Mouse (Mus musculus): ENCODE measurements around the gene Map2k5. TPM values are rescaled to one million over a fixed set of nuclear protein-coding genes. Genes with fewer than 3 reads are reported as not detected.

Map2k5 gene
- polyA plus RNA-seq, 1 experiment from 2014 or later: 30.5 TPM

Other genes starting within 250 kb of the Map2k5 start
- 0.04 TPM in 1 of 2 replicates, not detected in the other for gene Skor1, start 228.9 kb downstream of the Map2k5 start, polyA plus RNA-seq (2015; fragmentation: Nextera tagmentation; extraction: Ambion mirVana)
- 30.5 and 33.3 TPM in 2 replicates for gene 2300009A05Rik, start 21.3 kb upstream of the Map2k5 start, polyA plus RNA-seq (2015; fragmentation: Nextera tagmentation; extraction: Ambion mirVana)
- gene Iqch, start 224.6 kb upstream of the Map2k5 start, polyA plus RNA-seq (2015; fragmentation: Nextera tagmentation; extraction: Ambion mirVana): 0.06 and 0.13 TPM in 2 replicates
- gene Aagab, start 224.8 kb upstream of the Map2k5 start, polyA plus RNA-seq (2015; fragmentation: Nextera tagmentation; extraction: Ambion mirVana): 25.7 and 30.5 TPM in 2 replicates